Mouse (Mus musculus): ENCODE measurements around the gene Zfp385b.

GRCm38 (mm10) chr2:77411612-77412011, 407.8 kb downstream of the Zfp385b start:
- no peak for TF ChIP-seq POLR2A (IDR thresholded peaks at IDR 0.05; ENCODE audit: extremely low read depth, insufficient read depth, low read length)
- no peak for TF ChIP-seq CTCF (IDR thresholded peaks at IDR 0.05; ENCODE audit: extremely low read depth, insufficient read depth, low read length)

Measured in cortical plate, adult 2 months (tissue).